Mouse (Mus musculus) right cerebral cortex, postnatal 36 days (tissue): ENCODE measurements at regions not wholly inside any gene's neighbourhood (a gene's known extent, or its start where the extent isn't known, plus 50 kb on each side); places are given as distances from the start of the nearest gene placed in this dataset.
"Not testable (repeated sequence)": the region's sequence is repeated elsewhere in the genome, so short reads cannot be mapped to it uniquely, and the experiment has no call there.

Experiments
- DNase-seq, 2 experiments: peaks; one replicate each; pipeline ENCODE4 v3.0.0; 2022; ENCODE audit warnings: low spot score in 2 of 2, mixed read lengths in 1 of 2

- DNase-seq: no peak
Measured at GRCm38 (mm10) chr1:113550172-113550571, 1685.5 kb upstream of the Dsel start.

DNA sequence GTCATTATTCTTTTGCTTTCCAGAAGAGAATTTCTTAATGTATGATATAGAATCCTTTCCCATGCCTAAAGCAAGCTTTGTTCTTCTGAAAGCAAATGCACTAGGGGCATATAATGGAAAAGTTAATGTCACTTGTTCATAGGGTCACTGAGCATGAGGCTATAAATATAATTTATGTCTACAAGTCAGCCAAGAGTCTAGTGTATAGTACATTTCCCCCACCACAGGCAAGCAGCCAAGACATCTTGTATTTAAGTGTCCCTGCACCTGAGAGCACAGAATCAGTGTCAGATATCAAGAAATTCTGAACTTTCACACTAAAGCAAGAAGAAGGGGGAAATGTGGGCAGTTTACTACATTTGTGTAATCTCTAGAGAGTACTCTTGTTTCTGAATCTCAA lies 1675.3 kb upstream of the Dsel start:
- no peak for DNase-seq

GRCm38 (mm10) chr1:113530553-113530952 lies 1665.8 kb upstream of the Dsel start:
- DNase-seq: no peak

DNA sequence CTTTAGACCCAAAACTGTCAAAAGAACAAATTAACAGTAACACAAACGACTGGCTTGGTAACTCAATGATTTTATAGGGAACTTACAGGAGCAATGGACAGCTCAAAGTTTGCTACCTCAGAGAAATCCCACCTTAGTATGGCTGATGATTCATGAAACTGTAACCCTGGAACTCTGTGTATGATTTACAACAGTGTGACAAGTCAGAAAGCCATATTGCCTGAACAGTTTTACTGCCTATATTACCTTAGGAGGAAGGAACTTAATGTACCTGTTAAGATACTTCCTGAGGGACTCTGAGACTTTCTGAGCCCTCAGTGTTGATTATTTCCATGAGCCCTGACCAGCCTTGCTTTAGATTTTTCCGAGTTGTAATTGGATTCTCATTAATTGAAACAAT lies 1631.3 kb upstream of the Dsel start:
- no peak for DNase-seq

GRCm38 (mm10) chr1:113490243-113491003 lies 1625.7 kb upstream of the Dsel start:
- DNase-seq: no peak

- DNase-seq: no peak
Measured at GRCm38 (mm10) chr1:113456538-113457273, 1592.0 kb upstream of the Dsel start.

GRCm38 (mm10) chr1:113433701-113434100 lies 1569.0 kb upstream of the Dsel start:
- no peak for DNase-seq

DNA sequence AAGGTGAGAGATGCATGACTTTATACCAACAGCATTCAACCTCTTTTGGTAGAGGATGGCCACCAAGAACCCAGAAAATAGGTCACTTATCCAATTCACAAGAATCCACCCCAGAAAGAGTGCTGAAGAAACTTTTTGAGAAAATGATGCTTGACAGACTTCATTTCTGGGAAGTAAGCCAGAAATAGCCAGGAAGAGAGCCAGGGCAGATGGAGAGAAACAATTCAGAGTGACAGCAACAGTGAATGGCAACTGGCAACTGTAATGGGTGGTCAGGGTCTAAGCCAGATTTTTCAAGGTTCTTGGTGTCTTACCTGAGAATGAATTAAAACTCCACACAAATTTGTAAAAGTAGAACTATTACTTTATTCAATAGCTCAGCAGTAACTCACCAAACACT lies 1566.5 kb upstream of the Dsel start:
- DNase-seq: no peak

- DNase-seq: peak in 1 of 2 experiments; percentile 3
Measured at GRCm38 (mm10) chr1:113412858-113413257, 1548.1 kb upstream of the Dsel start.

- DNase-seq: no peak
Measured at GRCm38 (mm10) chr1:113395267-113395824, 1530.6 kb upstream of the Dsel start.

DNA sequence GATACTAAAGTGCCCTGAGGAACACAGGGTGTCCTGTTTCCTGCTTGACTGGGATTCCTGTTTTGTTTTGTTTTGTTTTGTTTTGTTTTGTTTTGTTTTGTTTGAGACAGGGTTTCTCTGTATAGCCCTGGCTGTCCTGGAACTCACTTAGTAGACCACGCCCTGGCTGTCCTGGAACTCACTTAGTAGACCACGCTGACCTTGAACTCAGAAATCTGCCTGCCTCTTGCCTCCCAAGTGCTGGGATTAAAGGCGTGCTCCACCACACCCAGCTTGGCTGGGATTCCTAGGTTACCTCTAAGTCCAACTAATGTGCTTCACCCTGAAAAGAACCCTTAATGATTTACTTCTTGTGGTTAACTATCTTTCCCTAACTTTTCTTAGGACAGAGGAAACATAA lies 1529.6 kb upstream of the Dsel start:
- DNase-seq: not testable (repeated sequence)

- DNase-seq: no peak
Measured at GRCm38 (mm10) chr1:113392962-113393361, 1528.2 kb upstream of the Dsel start.

DNA sequence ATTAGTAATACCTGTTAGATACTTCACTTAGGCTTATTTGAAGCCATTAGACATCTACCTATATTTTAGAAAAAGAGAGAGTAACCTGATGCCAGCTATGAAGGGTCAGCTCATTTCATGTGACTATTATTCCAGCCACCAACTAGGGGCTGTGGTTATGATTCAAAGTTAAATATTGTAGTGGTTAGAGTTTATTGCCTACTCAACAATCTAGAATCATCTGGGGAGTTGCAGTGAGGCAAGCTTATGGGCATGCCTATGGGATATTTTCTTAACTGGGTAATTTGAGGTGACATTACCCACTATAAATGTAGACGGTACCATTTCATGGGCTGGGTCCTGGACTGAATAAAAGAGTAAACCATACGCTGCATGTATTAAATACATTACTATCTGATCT lies 1525.2 kb upstream of the Dsel start:
- DNase-seq: no peak

DNA sequence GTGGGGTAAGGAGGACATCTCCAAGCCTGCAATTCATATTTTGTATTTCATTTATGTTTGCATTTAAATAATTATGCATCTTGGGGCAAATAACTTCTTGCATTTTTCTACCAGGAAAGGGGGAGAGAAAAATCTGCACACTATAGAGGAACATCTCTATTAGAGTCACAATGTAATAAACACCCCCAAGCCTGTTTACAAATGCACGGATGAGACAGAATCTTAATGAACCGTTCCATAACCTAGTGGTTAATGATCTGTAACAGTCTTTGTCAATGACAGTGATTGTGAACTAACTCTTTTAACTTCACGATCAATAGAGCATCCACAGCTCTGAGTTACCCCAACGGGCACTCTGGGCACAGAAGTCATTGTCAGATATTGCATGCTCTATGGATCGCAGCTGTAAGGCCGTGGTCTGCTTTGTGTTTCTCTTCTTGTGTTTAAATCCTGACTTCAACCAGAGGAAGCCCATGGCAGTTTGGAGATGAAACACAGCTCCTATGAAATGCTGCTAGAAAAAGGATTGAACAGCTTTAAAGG lies 1520.2 kb upstream of the Dsel start:
- no peak for DNase-seq

DNA sequence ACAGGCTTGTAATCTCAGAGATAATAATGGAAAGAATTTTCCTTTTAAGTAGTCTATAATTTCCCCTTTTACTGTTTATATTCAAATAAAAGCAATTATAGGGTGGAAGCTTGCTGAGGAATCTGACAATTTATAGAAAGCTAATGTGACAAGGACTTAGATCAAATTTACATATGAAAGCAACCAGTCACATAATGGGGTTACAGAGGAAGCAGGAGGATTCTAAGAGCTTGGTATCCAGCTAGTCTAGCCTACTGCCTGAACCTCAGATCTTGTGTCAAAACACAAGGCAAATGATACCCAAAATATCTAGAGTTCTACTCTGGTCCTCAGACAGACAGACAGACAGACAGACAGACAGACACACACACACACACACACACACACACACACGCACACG lies 1519.0 kb upstream of the Dsel start:
- no peak for DNase-seq

DNA sequence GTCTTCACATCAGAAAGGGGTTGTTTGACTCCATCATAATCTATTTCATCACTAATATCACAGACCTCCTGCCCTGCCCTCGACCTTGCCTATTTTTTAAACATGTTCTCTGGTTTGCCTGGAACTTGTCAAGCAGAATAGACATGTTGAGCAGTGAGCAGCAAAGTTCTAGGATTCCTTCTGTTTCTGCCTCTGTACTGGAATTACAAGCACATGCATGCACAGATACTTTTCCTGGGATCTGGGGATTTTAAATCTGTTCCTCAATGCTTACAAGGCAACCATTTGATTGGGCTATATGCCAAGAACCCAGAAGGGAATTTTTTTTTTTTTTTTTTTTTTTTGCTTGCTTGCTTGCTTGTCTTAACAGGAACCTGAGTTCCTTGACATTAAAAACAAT lies 1508.0 kb upstream of the Dsel start:
- DNase-seq: no peak

DNA sequence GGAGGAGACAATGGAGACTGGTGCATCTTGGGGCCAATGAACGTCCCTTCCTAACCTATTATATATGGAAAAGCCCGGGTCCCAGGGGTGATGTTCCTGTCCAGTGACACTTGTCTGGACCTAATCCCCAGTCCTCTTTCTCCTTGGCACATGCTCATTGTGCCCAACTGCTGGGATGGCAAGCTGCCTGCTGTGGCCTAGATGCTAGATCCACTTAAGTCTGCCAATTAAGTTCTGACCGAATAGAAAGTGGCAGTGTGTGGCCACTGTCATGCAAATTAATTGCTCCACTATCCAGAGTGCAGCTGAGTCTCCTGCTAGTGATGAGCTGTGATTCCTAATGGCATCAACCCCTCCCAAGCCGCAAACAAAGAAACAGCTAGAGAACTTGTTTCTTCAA lies 1493.5 kb upstream of the Dsel start:
- DNase-seq: no peak

DNA sequence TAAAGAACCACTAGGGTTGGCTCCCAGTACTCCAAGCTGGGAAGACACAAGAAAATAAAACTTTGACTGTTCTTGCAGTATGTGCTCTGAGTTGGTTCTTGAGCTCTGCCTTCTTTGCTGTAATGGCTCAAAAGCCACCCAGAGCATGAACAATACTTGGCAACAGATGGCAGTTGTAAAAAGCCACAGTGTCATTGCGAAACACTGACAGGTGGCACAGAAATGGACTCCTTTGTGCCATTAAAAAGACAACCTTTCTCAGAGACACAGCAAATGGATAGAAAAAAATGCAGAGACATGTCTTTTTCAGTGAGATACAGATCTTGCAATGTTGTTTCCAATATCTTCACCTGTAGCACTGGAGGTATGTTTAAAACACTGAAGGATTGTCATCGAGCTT lies 1443.3 kb upstream of the Dsel start:
- no peak for DNase-seq

DNA sequence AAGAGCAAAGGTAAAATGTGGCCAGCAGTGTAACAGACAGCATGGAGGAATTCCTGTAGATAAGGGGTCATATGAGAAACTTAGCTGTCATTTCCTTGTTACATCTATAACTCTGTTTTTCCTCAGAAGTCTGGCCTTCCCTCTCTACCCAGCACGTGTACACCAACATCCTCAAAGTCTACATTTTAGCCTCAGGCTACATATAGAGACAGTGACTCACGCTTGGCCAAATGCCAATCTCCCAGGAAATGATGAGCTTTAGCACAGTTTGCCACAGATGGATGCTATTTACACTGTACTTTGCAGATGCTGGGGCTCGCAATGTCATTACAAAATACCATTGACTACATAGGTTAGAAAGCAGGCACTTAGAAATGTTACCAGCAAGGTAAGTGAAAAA lies 1433.1 kb upstream of the Dsel start:
- DNase-seq: peak; percentile 60 to 71

- DNase-seq: no peak
Measured at GRCm38 (mm10) chr1:113288242-113288641, 1423.5 kb upstream of the Dsel start.

DNA sequence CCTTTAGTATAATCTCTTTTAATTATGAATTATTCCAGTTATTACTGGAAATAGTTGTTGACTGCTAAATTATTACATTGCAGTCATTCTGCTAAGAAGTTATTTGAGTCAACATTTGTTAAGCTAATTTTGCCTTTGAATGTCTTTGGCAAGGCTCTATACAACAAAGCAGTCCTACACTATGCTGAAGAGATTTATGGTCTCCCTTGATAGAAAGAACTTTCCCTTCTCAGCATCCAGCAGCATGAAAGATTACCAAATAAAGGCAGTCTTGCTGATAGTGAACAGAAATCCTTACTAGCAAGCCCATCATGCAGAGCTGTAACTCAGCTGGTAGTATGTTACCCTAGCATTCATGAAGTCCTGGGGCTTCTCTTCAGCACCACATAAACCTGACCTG lies 1419.4 kb upstream of the Dsel start:
- DNase-seq: no peak

GRCm38 (mm10) chr1:113259421-113259820 lies 1394.7 kb upstream of the Dsel start:
- no peak for DNase-seq

DNA sequence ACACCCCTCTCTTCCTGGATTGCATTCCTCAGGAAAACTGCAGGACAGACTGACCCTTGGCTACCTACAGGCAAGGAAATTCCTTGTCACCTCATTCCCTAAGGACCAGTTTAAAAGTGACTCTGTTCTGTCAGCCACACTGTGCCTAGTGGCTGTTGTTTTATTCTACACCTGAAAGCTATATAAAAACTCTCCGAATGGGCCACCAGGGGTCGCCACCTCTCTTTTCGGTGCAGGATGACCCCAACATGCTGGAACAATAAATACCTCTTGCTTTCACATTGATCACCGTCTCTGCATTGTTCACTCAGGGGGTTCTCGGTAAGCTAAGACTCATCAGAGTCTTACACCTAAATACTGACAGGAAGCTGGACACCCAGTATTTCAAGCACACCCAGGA lies 1382.6 kb upstream of the Dsel start:
- DNase-seq: no peak
